Mouse (Mus musculus): ENCODE data around the gene Tmem19.
"Not testable (repeated sequence)": the region's sequence is repeated elsewhere in the genome, so short reads cannot be mapped to it uniquely, and the experiment has no call there.

Gene Tmem19

DNA sequence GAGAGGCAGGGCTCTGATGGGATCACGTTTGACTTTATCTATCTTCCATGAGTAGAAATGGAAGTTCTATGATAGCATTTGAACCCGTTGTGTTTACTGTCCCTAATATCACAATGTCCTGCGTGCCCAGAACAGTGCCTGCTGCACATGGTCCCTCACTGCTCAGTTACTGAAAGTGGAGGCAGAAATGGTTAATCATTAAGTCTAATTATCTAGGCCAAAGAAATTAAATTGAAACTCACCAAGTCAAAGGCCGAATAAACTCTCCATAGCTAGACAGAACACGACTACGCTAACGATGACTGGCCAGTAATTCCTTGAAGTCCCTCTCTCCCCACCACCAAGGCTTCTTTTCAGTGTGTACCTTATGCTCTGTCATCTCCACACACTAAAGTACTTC is 12.8 kb downstream of the Tmem19 start:
- in situ Hi-C loops (cut with MboI; ENCODE audit: low sequenced_read_pairs): no loop called here

GRCm38 (mm10) chr10:115349029-115349428 is 13.3 kb downstream of the Tmem19 start:
- in situ Hi-C loops (cut with MboI; ENCODE audit: low sequenced_read_pairs): no loop called here

- in situ Hi-C loops (cut with MboI; ENCODE audit: low sequenced_read_pairs): no loop called here
Measured at GRCm38 (mm10) chr10:115348131-115348530, 14.2 kb downstream of the Tmem19 start.

DNA sequence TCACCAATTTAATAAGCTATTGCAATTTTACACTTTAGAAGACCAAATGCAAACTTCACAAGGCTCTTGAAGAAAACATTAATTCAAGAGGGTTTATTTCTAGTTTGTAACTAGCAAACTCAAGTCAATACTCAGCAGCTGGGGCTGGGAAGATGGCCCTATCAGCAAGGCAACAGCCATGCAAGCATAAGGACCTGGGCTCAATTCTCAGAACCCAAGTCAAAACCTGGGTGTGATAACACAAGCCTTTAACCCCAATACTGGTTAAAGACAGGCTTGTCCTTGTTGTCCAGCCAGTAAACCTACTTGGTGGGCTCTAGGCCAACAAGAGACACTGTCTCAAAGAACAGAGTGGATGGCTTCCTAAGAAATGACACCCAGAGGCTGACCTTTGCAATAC is 15.9 kb downstream of the Tmem19 start:
- in situ Hi-C loops (cut with MboI; ENCODE audit: low sequenced_read_pairs): no loop called here

GRCm38 (mm10) chr10:115342771-115343425 is 19.4 kb downstream of the Tmem19 start:
- in situ Hi-C loops (cut with MboI; ENCODE audit: low sequenced_read_pairs): no loop called here

DNA sequence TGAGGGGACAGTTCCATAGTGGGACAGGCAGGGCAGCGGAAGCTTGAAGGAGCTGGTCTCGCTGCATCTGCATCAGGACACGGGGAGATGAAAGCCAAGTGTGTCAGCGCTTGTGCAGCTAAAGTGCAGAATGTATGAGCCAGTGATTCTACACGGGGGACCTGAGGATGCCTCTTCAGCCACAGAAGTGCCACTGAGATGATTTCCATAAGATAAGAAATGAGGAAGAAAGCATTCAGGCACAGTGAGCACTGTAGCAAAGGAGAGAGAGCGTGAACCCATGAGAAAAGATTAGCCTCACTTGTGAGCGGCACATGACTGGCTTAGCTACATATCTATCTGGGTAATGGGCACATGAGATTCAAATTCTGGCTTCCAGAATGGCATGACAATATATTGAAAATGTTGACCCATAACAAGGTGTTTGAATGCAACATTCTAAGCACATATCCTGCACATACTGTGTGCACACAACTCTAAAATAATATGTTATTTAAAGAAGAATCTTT is 22.4 kb downstream of the Tmem19 start:
- in situ Hi-C loops (cut with MboI; ENCODE audit: low sequenced_read_pairs): no loop called here

GRCm38 (mm10) chr10:115336901-115337300 is 25.4 kb downstream of the Tmem19 start:
- in situ Hi-C loops (cut with MboI; ENCODE audit: low sequenced_read_pairs): no loop called here

GRCm38 (mm10) chr10:115333528-115333927 is 28.8 kb downstream of the Tmem19 start:
- in situ Hi-C loops (cut with MboI; ENCODE audit: low sequenced_read_pairs): no loop called here

DNA sequence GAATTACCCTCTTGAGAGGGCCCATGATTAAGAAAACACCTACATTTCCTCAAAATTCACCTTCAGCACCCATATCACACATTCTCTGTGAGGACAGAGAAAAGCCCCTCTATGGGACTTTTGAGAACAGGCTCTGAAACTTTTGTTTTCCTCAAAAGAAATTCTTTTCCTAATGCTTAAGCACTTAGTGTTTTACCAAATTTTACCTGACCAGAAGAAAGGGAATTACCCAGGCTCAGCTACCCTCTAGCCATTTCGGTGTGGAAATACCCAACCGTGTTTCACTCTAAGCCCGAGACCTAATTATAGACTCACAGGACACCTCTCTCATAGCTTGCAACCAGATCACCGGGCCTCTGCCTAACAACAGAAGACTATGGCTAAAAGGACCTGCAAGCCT is 29.3 kb downstream of the Tmem19 start:
- in situ Hi-C loops (cut with MboI; ENCODE audit: low sequenced_read_pairs): no loop called here

- in situ Hi-C loops (cut with MboI; ENCODE audit: low sequenced_read_pairs): no loop called here
Measured at GRCm38 (mm10) chr10:115332420-115332952, 29.8 kb downstream of the Tmem19 start.

DNA sequence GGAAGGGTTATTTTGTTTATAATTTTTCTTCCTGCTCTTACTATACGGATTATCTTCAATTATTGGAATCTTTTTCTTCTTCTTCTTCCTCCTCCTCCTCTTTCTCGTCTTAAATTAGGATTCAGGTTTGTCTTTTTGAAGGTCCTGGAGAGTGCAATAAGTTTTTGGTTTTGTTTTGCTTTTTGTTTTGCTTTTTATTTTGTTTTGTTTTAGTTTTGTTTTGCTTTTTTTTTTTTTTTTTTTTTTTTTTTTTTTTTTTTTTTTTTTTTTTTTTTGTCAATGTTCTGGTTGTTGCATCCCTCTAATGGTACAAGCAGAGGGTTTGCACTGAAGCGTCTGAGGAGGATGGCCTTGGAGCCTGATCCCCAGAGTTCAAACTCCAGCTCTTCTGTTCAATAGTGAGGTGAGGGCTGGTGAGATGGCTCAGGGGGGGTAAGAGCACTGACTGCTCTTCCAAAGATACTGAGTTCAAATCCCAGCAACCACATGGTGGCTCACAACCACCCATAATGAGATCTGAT is 33.2 kb downstream of the Tmem19 start:
- in situ Hi-C loops (cut with MboI; ENCODE audit: low sequenced_read_pairs): loop anchor here (10.0 kb wide), 1 partner anchor 76 kb away; no protein-coding TSS in a partner anchor

GRCm38 (mm10) chr10:115328514-115328913 is 33.8 kb downstream of the Tmem19 start:
- in situ Hi-C loops (cut with MboI; ENCODE audit: low sequenced_read_pairs): loop anchor here (10.0 kb wide), 1 partner anchor 76 kb away; no protein-coding TSS in a partner anchor

DNA sequence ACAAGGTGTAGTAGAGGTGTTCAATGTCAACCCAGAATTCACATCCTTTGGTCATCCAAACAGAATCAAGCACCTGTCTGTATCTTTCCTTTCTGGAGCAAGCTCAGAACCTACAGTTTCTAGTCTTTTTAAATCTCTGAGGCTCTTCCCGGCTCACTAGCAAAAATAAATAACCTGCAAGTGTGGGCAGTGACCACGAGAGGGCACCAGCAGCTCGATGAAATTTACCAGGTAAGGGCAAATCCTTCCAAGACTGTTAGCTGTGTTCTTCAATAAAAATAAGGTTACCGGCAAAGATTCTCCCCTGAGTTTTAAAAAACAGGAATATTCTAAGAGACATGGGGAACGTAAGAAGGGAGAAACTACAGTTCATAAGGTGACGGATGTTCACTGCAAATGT is 39.0 kb downstream of the Tmem19 start:
- in situ Hi-C loops (cut with MboI; ENCODE audit: low sequenced_read_pairs): loop anchor here (10.0 kb wide), 1 partner anchor 82 kb away; no protein-coding TSS in a partner anchor

GRCm38 (mm10) chr10:115321317-115322035 is 40.8 kb downstream of the Tmem19 start:
- in situ Hi-C loops (cut with MboI; ENCODE audit: low sequenced_read_pairs): loop anchor here (10.0 kb wide), 1 partner anchor 83 kb away; no protein-coding TSS in a partner anchor

GRCm38 (mm10) chr10:115318388-115318787 is 43.9 kb downstream of the Tmem19 start:
- in situ Hi-C loops (cut with MboI; ENCODE audit: low sequenced_read_pairs): not testable (repeated sequence)

DNA sequence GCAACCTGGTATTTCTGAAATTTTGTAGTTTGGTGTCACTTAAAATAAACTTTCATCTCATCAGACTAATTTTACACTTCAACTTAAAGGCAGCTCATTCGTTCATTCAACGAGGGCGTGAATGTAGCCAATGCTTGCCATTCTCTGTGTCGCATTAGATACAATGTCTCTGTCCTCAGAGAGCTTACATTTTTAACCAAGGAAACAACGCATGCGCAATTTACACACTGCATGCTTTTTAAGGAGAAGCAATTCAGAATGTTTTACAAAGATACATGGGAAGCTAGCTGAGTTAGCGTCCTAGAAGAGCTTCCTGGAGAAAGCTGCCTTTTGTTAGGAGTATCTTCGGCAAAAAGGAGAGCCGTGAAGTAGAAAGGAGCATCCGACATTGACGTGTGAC is 46.0 kb downstream of the Tmem19 start:
- in situ Hi-C loops (cut with MboI; ENCODE audit: low sequenced_read_pairs): no loop called here

- in situ Hi-C loops (cut with MboI; ENCODE audit: low sequenced_read_pairs): no loop called here
Measured at GRCm38 (mm10) chr10:115315473-115316171, 46.7 kb downstream of the Tmem19 start, which contains the start of gene Rab21. Gene Rab21 (minus strand): TSS chr10:115315594.

DNA sequence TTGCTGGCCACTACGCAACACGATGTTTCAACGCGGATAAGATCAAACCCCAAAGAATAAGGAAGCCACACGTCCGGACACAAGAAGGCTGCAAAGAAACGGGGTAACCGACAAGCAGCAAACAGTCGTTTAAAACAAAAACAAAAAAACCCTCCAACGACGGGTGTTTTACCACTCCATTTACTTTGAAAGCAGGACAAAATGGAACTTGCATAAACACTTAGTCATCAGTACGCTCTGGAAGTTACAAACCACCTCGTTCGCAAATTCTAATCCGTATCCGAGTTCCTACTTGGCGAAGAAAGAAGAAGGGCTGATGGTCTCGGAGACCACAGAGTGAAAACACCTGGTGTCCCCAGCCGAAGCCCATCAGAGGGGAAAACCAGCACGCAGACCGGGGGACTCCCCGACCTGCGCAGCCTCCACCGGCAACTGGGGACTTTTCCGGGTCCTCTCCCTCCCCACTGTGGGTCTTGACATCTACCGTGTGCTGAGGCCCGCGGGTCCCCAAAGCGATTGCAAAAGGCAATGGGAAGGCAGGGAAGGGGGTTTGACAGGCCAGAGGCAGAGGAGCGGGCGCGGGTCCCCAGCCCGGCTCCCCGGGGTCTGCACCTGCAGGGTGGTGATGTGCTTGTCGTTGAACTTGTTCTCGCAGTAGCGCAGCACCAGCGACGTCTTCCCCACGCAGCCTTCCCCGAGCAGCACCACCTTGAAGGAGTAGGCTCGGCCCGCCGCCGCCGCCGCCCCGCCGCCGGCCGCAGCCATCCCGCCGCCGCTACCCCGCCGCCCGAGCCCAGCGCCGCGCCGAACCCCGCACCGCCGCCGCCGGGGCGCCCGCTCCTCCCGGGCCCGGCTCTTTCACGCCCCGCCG is 47.5 kb downstream of the Tmem19 start:
- in situ Hi-C loops (cut with MboI; ENCODE audit: low sequenced_read_pairs): no loop called here

DNA sequence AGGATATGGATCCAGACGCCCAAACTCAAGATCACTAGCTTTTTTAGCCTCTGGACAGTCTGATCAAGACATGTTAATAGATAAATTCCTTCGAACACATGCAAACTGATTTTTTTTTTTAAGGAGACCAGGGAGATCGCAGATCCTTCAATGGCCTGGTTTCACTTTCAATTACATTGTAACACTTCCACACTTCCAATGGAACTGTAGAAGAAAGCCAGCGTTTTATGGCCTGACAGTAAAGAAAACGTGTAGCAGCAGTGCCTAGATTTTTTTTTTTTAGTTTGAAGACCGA is 48.1 kb downstream of the Tmem19 start:
- in situ Hi-C loops (cut with MboI; ENCODE audit: low sequenced_read_pairs): no loop called here

- in situ Hi-C loops (cut with MboI; ENCODE audit: low sequenced_read_pairs): no loop called here
Measured at GRCm38 (mm10) chr10:115313641-115314286, 48.5 kb downstream of the Tmem19 start.

All from CH12F3 (cell line).